Mouse (Mus musculus) heart, adult 2 months (tissue): ENCODE measurements around the gene 4933406M09Rik. TPM values are rescaled to one million over a fixed set of nuclear protein-coding genes. Genes with fewer than 3 reads are reported as not detected.
A peak's percentile ranks its signal among the peaks of the same experiment; 100 is the strongest.

Experiments
- DNase-seq, 2 experiments: peaks; one replicate each; pipeline ENCODE4 v3.0.0; 2021
- H3K27ac ChIP-seq: fragments of 200-600 bp; 2 replicates; pipeline ENCODE4 v1.8.1; 2022
- H3K27me3 ChIP-seq: fragments of 200-500 bp; 2 replicates; pipeline ENCODE4 v1.6.1; 2012; ENCODE audit warnings: mild to moderate bottlenecking, low read length, inconsistent platforms, mixed read lengths; ENCODE audit not compliant: control insufficient read depth, insufficient read depth
- H3K36me3 ChIP-seq: fragments of 200-500 bp; 2 replicates; pipeline ENCODE4 v1.6.1; 2012; ENCODE audit warnings: low read length, inconsistent platforms; ENCODE audit not compliant: control insufficient read depth, insufficient read depth
- H3K4me1 ChIP-seq: fragments of 200-500 bp; 2 replicates; pipeline ENCODE4 v1.6.1; 2011; ENCODE audit warnings: low read length; ENCODE audit not compliant: control insufficient read depth, insufficient read depth
- H3K4me3 ChIP-seq: fragments of 200-600 bp; 2 replicates; pipeline ENCODE4 v1.8.1; 2022
- H3K79me2 ChIP-seq: fragments of 200-500 bp; replicated peaks from 2 replicates; pipeline ENCODE4 v1.6.1; 2012; ENCODE audit warnings: mild to moderate bottlenecking, inconsistent platforms, low read length, moderate library complexity, mixed read lengths; ENCODE audit not compliant: control insufficient read depth, insufficient read depth
- H3K9ac ChIP-seq: fragments of 200-500 bp; 2 replicates; pipeline ENCODE4 v1.6.1; 2012; ENCODE audit warnings: low read depth, mild to moderate bottlenecking, control low read depth, inconsistent platforms, low read length, mixed read lengths
- CTCF ChIP-seq: fragments of 200-600 bp; IDR thresholded peaks from 2 replicates; pipeline ENCODE4 v1.8.1; 2022; ENCODE audit warnings: antibody characterized with exemption, mild to moderate bottlenecking, moderate library complexity
- EP300 ChIP-seq: fragments of 200-500 bp; IDR thresholded peaks from 2 replicates; pipeline ENCODE4 v1.6.1; 2011; ENCODE audit warnings: low read depth, low read length, control low read depth; ENCODE audit not compliant: insufficient read depth
- POLR2A ChIP-seq: fragments of 200-500 bp; IDR thresholded peaks from 2 replicates; pipeline ENCODE4 v1.6.1; 2011; ENCODE audit warnings: mild to moderate bottlenecking, low read depth, low read length, control low read depth; ENCODE audit not compliant: insufficient read depth
- WGBS: fragments of 180-500 bp; shearing (Covaris S2); methylation state at CpG from one replicate; pipeline ENCODE4 v1.1.7; 2018; 5-methylcytosine and 5-hydroxymethylcytosine counted together
- intact Hi-C: fragments of 180-260 bp; cut with DNase I; formaldehyde crosslinking; loops from one replicate; pipeline ENCODE4 v1.15.1; 2025
- polyA plus RNA-seq: library from polyadenylated mRNA; depleted of rRNA; stranded (reverse); fragments of >200 nt; gene quantifications from 2 replicates; pipeline ENCODE4 v1.2.3, GENCODE M21; 2012
- total RNA-seq, 2 experiments: library from RNA; stranded (reverse); gene quantifications; 2 replicates each; pipeline ENCODE4 v1.2.3; 2021

4933406M09Rik gene
- total and polyA plus RNA-seq, 3 experiments = not detected

GRCm38 (mm10) chr1:134418414-134418975 is 32.8 kb downstream of the 4933406M09Rik start:
- H3K36me3 ChIP-seq = peaks cover 33% of the 10 kb centered on the region
- intact Hi-C loops = loop anchor here (5.0 kb wide), 2 partner anchors 36 to 74 kb away; partner anchors contain the start of gene Rabif
- H3K27me3 ChIP-seq = no peaks in the 10 kb centered on the region
- TF ChIP-seq POLR2A = no peak
- no peak for TF ChIP-seq CTCF
- no peak for TF ChIP-seq EP300
- peaks cover 18% of the 10 kb centered on the region for H3K4me1 ChIP-seq
- 32% methylated on average over 2 of the region's 2 CpGs for WGBS
- no peak for DNase-seq
- H3K27ac ChIP-seq = peak overlapping the region; percentile 99
- peaks cover 10% of the 10 kb centered on the region for H3K79me2 ChIP-seq
- H3K9ac ChIP-seq = 0 out of 2 replicates have a peak overlapping the region, but pooled peaks have one; percentile 20
- H3K4me3 ChIP-seq = no peak overlapping the region

GRCm38 (mm10) chr1:134419176-134419575 is 33.4 kb downstream of the 4933406M09Rik start:
- WGBS = 15% methylated on average over 1 of the region's 1 CpGs
- Histone ChIP-seq H3K4me3 (peak overlapping the region; percentile 1; the same call in 1 of the 2 replicates), H3K36me3 (peaks cover 32% of the 10 kb centered on the region), H3K79me2 (peaks cover 10% of the 10 kb centered on the region), H3K9ac (no peak overlapping the region), H3K27me3 (no peaks in the 10 kb centered on the region), H3K27ac (peak overlapping the region; percentile 99), H3K4me1 (peaks cover 17% of the 10 kb centered on the region)
- TF ChIP-seq CTCF (no peak), EP300 (no peak), POLR2A (no peak)
- no peak for DNase-seq
- intact Hi-C loops = loop anchor here (5.0 kb wide), 2 partner anchors 37 to 73 kb away; partner anchors contain the start of gene Rabif

- Histone ChIP-seq H3K27ac (peak overlapping the region; percentile 99), H3K79me2 (peaks cover 10% of the 10 kb centered on the region), H3K27me3 (no peaks in the 10 kb centered on the region), H3K4me3 (peak overlapping the region; percentile 15; the same call in 1 of the 2 replicates), H3K4me1 (peaks cover 16% of the 10 kb centered on the region), H3K36me3 (peaks cover 28% of the 10 kb centered on the region), H3K9ac (no peak overlapping the region; the same call in 1 of the 2 replicates)
- TF ChIP-seq POLR2A (no peak), EP300 (no peak), CTCF (no peak)
- 22% methylated on average over 5 of the region's 5 CpGs for WGBS
- peak in 1 of 2 experiments; percentile 22 for DNase-seq
- intact Hi-C loops = loop anchor here (5.0 kb wide), 2 partner anchors 38 to 72 kb away; partner anchors contain the start of gene Rabif
Measured at GRCm38 (mm10) chr1:134419751-134420458, 34.2 kb downstream of the 4933406M09Rik start.

GRCm38 (mm10) chr1:134423911-134424310 is 38.2 kb downstream of the 4933406M09Rik start:
- no peak overlapping the region for H3K9ac ChIP-seq
- no peak overlapping the region for H3K4me3 ChIP-seq
- H3K79me2 ChIP-seq = peaks cover 10% of the 10 kb centered on the region
- no peak for DNase-seq
- H3K27me3 ChIP-seq = no peaks in the 10 kb centered on the region
- H3K4me1 ChIP-seq = peaks cover 11% of the 10 kb centered on the region
- TF ChIP-seq EP300 (no peak), CTCF (no peak), POLR2A (no peak)
- H3K27ac ChIP-seq = no peak overlapping the region
- intact Hi-C loops = no loop called here
- 54% methylated on average over 10 of the region's 10 CpGs for WGBS
- H3K36me3 ChIP-seq = peaks cover 16% of the 10 kb centered on the region

GRCm38 (mm10) chr1:134426289-134426688 is 40.5 kb downstream of the 4933406M09Rik start:
- no peaks in the 10 kb centered on the region for H3K4me1 ChIP-seq
- intact Hi-C loops = no loop called here
- H3K79me2 ChIP-seq = peaks cover 4% of the 10 kb centered on the region
- peak in 1 of 2 experiments; percentile 34 for DNase-seq
- WGBS = 32% methylated on average over 5 of the region's 5 CpGs
- H3K4me3 ChIP-seq = no peak overlapping the region
- H3K9ac ChIP-seq = no peak overlapping the region
- no peak overlapping the region for H3K27ac ChIP-seq
- peaks cover under 1% of the 10 kb centered on the region for H3K36me3 ChIP-seq
- no peak for TF ChIP-seq EP300
- TF ChIP-seq POLR2A = no peak
- no peak for TF ChIP-seq CTCF
- no peaks in the 10 kb centered on the region for H3K27me3 ChIP-seq

- 84% methylated on average over 10 of the region's 10 CpGs for WGBS
Measured at GRCm38 (mm10) chr1:134433002-134433401, 47.3 kb downstream of the 4933406M09Rik start.

More at GRCm38 (mm10) chr1:134433002-134433401, 47.3 kb downstream of the 4933406M09Rik start:
- no peaks in the 10 kb centered on the region; the same call in 1 of the 2 replicates for H3K4me1 ChIP-seq
- H3K79me2 ChIP-seq = 0 out of 2 replicates have a peak, but pooled peaks cover under 1% of the 10 kb centered on the region
- intact Hi-C loops = no loop called here
- no peak overlapping the region for H3K27ac ChIP-seq
- TF ChIP-seq POLR2A = no peak
- no peak for TF ChIP-seq EP300
- no peak for TF ChIP-seq CTCF
- no peaks in the 10 kb centered on the region for H3K27me3 ChIP-seq
- H3K4me3 ChIP-seq = no peak overlapping the region
- no peak for DNase-seq
- no peaks in the 10 kb centered on the region; the same call in 1 of the 2 replicates for H3K36me3 ChIP-seq
- no peak overlapping the region for H3K9ac ChIP-seq
